Mouse (Mus musculus) embryonic facial prominence, embryonic 13.5 days (tissue): ENCODE results near the gene Dusp10. TPM values are rescaled to one million over a fixed set of nuclear protein-coding genes. Genes with fewer than 3 reads are reported as not detected.

Source experiments
- ATAC-seq: fragments of 200-750 bp; cut with Nextera tagmentation; 2 replicates; pipeline ENCODE4 v1.8.0; 2017; ENCODE audit warnings: low read depth; ENCODE audit not compliant: insufficient number of reproducible peaks, insufficient read depth, low FRiP score, low TSS enrichment
- H3K27ac ChIP-seq: fragments of 300-500 bp; sonication (generic); 2 replicates; pipeline ENCODE4 v1.5.1; 2015; ENCODE audit warnings: moderate library complexity, mild to moderate bottlenecking, inconsistent platforms
- H3K27me3 ChIP-seq: fragments of 300-500 bp; sonication (generic); 2 replicates; pipeline ENCODE4 v1.6.1; 2015; ENCODE audit warnings: mild to moderate bottlenecking, inconsistent platforms
- H3K36me3 ChIP-seq: fragments of 300-500 bp; sonication (generic); 2 replicates; pipeline ENCODE4 v1.6.1; 2015; ENCODE audit warnings: mild to moderate bottlenecking, inconsistent platforms
- H3K4me1 ChIP-seq: fragments of 300-500 bp; sonication (generic); 2 replicates; pipeline ENCODE4 v1.6.1; 2015; ENCODE audit warnings: inconsistent platforms
- H3K4me2 ChIP-seq: fragments of 300-500 bp; sonication (generic); 2 replicates; pipeline ENCODE4 v1.6.1; 2015; ENCODE audit warnings: moderate library complexity, mild to moderate bottlenecking, inconsistent platforms
- H3K4me3 ChIP-seq: fragments of 300-500 bp; sonication (generic); 2 replicates; pipeline ENCODE4 v1.5.1; 2015; ENCODE audit warnings: mild to moderate bottlenecking, inconsistent platforms
- H3K9ac ChIP-seq: fragments of 300-500 bp; sonication (generic); 2 replicates; pipeline ENCODE4 v1.6.1; 2015; ENCODE audit warnings: mild to moderate bottlenecking, inconsistent platforms
- H3K9me3 ChIP-seq: fragments of 300-500 bp; sonication (generic); 2 replicates; pipeline ENCODE4 v1.6.1; 2016; ENCODE audit warnings: inconsistent platforms
- WGBS: fragments of 180-500 bp; shearing (Covaris S2); methylation state at CpG from one replicate; pipeline ENCODE4 v1.1.7; 2015; ENCODE audit warnings: mixed read lengths; 5-methylcytosine and 5-hydroxymethylcytosine counted together
- polyA plus RNA-seq: library from polyadenylated mRNA; unstranded; fragments of >200 nt; fragmentation: Nextera tagmentation; extraction: Ambion mirVana; gene quantifications from 2 replicates; pipeline ENCODE4 v1.2.1, GENCODE M21; 2015

The Dusp10 gene
- polyA plus RNA-seq, 1 experiment from 2014 or later, result 13.1 TPM

DNA sequence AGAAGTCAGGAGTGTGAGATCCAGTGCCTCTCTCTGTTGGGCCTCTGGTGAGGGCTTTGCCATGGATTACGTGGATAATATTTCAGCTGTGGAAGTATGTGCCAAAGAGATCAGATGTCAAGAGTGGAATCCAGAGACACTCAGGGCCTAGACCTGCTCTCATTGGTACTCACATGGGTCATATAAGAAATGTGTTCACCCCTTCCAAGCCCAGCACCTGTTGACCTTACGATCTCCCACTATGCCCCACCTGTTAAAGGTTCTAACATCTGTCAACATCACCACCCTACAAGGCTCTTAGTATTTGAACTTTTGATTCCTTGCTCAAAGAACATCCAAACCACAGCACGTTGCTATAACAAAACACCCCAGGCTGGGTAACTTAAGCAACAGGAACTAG, 46.7 kb downstream of the Dusp10 start:
- WGBS, result 83% methylated on average over 3 of the region's 3 CpGs
- Histone ChIP-seq H3K4me1 (no peaks in the 10 kb centered on the region), H3K4me3 (no peak overlapping the region), H3K9me3 (no peaks in the 10 kb centered on the region), H3K27ac (no peak overlapping the region), H3K36me3 (no peaks in the 10 kb centered on the region), H3K9ac (no peak overlapping the region), H3K4me2 (no peak overlapping the region), H3K27me3 (no peaks in the 10 kb centered on the region)
- no peak for ATAC-seq

DNA sequence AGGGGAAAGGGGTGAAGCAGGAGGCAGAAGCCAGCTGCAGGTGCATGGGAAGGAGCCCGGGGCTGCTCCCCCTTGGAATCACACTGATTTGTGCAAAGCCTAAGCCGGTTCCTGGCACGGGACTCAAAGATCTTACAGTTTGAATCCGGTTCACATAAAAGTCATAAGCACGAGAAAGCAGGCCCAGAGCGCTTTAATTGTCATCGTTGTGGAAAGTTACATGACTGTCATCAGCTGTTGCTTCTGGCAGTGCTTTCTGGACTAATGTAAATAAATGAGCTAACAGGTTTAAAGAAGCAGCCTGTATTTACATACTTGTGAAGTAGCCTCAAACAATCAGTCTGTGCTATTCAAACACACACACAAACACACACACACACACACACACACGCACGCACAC, 47.3 kb downstream of the Dusp10 start:
- 77% methylated on average over 9 of the region's 9 CpGs for WGBS
- Histone ChIP-seq H3K9me3 (no peaks in the 10 kb centered on the region), H3K27ac (no peak overlapping the region), H3K27me3 (no peaks in the 10 kb centered on the region), H3K4me2 (no peak overlapping the region), H3K36me3 (no peaks in the 10 kb centered on the region), H3K4me1 (no peaks in the 10 kb centered on the region), H3K9ac (no peak overlapping the region), H3K4me3 (no peak overlapping the region)
- no peak for ATAC-seq

DNA sequence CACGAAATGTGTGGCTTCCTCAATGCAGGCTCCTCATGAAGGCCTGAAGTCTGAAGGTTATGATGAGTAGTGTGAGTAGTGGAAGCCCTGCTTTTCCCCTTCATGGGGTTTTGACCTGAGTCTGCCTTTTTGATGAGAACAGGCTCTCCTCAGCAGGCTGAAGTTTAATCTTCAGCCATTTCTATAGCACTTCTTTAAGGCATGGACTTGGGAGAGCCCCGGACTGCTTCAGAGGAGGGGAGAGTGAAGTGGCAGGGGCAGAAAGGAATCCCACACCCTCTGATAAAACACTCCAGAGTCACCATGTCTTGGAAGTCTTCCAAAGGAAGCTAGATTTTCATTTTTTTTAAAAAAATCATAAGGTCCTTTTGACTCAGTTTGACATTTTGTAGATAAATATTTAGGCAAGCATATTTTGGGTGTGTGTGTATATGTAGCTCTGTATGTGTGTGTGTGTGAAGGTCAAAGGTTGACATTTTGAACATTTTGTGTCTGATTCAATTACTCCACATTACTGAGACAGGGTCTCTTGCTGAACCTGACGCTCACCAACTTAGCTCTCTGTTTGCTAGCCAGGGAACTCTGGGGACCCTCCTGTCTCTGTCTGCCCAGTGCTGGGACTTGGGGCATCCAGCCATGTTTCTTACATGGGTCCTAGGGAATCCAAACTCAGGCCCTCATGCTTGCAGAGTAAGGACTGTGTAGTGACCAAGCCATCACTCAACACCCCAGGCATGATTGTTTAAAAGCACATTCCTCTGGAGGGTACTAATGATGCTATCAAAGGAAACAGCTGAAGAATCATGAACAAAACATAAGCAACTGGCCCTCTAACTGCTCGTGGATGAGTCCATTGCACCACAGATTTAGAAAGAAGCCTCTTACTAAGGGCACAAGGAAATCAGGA, 48.0 kb downstream of the Dusp10 start:
- ATAC-seq, result no peak; the same call in 1 of the 2 replicates
- no peaks in the 10 kb centered on the region for H3K4me1 ChIP-seq
- 70% methylated on average over 4 of the region's 4 CpGs for WGBS
- H3K4me2 ChIP-seq, result no peak overlapping the region
- H3K27ac ChIP-seq, result no peak overlapping the region
- H3K9ac ChIP-seq, result no peak overlapping the region
- no peaks in the 10 kb centered on the region for H3K27me3 ChIP-seq
- H3K9me3 ChIP-seq, result no peaks in the 10 kb centered on the region
- no peak overlapping the region for H3K4me3 ChIP-seq
- H3K36me3 ChIP-seq, result no peaks in the 10 kb centered on the region

DNA sequence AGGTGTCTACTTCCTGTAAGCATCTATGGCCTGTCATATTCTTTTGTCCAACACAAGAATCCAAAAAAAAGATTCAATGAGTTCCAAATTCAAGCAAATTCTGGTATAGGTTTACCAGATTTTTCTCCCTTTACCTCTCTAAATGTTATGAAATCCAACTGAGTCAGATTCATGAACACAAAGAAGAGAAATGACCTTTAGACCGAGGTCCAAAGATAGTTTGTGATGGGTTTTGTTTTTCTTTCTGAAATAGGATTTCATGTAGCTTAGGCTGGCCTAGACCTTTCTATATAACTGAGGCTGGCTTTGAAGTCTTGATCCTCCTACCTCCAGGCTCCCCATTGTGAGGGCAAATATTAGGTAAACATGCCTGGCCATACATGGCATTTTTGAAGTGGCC, 48.8 kb downstream of the Dusp10 start:
- Histone ChIP-seq H3K9ac (no peak overlapping the region), H3K27ac (no peak overlapping the region), H3K4me2 (no peak overlapping the region), H3K9me3 (no peaks in the 10 kb centered on the region), H3K27me3 (no peaks in the 10 kb centered on the region), H3K4me3 (no peak overlapping the region), H3K36me3 (no peaks in the 10 kb centered on the region), H3K4me1 (no peaks in the 10 kb centered on the region)
- no peak for ATAC-seq
- WGBS, result 86% methylated on average over 1 of the region's 1 CpGs

DNA sequence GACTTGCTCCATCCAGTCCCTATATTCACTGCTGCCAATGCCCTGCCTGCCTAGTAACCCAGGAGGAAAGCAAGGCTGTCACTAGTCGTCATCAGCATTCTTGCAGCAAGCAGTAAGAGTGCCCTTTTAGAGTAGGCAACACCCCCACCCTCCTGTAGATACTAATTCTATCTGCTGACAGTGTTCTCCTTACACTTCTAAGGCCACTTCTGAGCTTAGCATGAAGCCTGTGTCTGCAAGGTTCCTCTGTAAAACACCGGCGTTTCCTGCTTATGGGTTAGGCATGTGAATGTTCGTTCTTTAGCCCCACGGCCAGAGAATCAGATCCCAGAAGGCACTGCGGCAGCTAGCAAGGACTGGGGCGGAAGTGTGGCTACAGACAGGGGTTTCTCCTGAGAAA, 51.2 kb downstream of the Dusp10 start:
- no peaks in the 10 kb centered on the region for H3K9me3 ChIP-seq
- no peak for ATAC-seq
- H3K36me3 ChIP-seq, result peaks cover 7% of the 10 kb centered on the region; the same call in 1 of the 2 replicates
- no peak overlapping the region for H3K9ac ChIP-seq
- H3K27ac ChIP-seq, result no peak overlapping the region
- no peak overlapping the region for H3K4me3 ChIP-seq
- no peak overlapping the region for H3K4me2 ChIP-seq
- 79% methylated on average over 7 of the region's 7 CpGs for WGBS
- H3K27me3 ChIP-seq, result no peaks in the 10 kb centered on the region
- H3K4me1 ChIP-seq, result no peaks in the 10 kb centered on the region

DNA sequence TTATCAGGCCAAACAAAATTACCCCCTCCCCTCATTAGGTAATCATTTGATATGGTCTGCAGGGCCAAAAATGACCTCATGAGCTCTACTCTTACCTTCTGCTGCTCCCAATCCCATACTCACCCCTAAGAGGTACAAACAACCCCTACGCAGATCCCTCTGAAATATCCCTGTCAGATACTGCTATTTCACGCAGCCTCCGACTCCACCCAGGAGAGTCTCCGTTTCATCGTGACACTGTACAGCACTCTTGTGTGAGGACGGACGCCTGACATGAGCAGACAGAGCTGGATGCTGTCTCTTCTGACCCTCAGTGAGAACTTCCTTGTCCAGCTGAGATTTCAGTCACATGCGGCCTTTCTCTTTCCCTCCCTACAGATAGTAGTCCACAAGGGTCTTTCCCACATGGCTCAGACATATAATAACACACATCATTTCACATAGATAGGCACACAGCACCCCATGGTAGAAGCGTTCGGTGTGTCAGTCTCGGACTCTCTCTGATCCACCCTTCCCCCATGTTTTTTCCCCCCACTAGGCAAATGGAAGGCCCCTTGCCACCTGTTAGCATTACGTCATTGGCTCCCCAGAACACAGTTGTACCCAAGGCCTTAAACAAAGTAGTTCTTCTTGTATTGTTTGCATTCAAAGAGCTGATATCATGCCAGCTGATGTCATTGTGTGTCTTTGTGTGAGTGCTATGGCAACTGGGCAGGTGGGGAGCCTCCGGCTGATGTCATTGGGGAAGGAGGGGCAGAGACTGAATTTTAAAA, 52.7 kb downstream of the Dusp10 start:
- Histone ChIP-seq H3K4me1 (no peaks in the 10 kb centered on the region), H3K9ac (no peak overlapping the region), H3K9me3 (no peaks in the 10 kb centered on the region), H3K4me2 (no peak overlapping the region), H3K27ac (no peak overlapping the region), H3K27me3 (no peaks in the 10 kb centered on the region), H3K36me3 (peaks cover 16% of the 10 kb centered on the region), H3K4me3 (no peak overlapping the region)
- ATAC-seq, result no peak
- WGBS, result 89% methylated on average over 13 of the region's 13 CpGs

DNA sequence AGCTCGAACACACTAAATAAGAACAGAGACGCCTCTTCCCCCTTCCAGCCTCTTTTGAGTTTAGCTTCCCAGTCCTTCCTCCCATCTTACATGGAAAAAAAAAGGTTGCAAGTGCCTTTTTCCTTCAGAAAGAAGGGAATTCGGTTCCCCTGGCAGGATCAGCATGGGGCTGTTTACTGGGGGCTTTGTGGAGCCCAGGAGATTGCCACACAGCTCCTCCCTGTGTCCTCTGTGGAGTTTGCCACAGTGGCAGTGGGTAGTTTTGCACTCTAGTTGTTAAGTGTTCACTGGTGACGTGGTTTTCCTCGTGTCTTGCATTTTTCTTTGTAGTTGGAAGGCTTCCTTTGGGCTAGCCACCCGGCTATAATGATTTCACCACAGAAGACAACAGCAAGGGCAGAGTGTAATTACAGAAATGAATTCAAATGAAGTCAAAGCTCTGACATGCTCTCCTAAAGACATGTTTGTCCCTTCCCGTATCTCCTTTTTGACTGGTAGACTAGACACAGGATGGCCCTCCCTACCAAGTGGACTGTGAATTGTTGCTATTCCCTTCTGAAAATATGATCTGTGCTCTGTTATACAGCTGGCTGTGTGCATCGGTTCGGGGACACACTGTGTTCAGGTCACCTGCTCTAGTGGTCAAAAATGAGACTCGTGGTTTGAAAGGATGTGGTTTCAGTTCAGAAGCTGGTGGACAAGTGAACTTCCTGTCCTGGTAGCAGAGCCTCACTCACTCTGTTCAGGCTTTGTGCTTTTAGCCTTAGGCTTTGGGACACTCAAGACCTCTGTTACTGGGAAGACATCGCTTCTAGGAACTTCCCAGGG, 53.6 kb downstream of the Dusp10 start:
- no peak overlapping the region for H3K4me3 ChIP-seq
- peaks cover 25% of the 10 kb centered on the region for H3K36me3 ChIP-seq
- WGBS, result 65% methylated on average over 11 of the region's 11 CpGs
- H3K27me3 ChIP-seq, result no peaks in the 10 kb centered on the region
- H3K4me2 ChIP-seq, result no peak overlapping the region
- ATAC-seq, result no peak
- H3K9me3 ChIP-seq, result no peaks in the 10 kb centered on the region
- H3K9ac ChIP-seq, result no peak overlapping the region
- no peak overlapping the region for H3K27ac ChIP-seq
- H3K4me1 ChIP-seq, result no peaks in the 10 kb centered on the region

DNA sequence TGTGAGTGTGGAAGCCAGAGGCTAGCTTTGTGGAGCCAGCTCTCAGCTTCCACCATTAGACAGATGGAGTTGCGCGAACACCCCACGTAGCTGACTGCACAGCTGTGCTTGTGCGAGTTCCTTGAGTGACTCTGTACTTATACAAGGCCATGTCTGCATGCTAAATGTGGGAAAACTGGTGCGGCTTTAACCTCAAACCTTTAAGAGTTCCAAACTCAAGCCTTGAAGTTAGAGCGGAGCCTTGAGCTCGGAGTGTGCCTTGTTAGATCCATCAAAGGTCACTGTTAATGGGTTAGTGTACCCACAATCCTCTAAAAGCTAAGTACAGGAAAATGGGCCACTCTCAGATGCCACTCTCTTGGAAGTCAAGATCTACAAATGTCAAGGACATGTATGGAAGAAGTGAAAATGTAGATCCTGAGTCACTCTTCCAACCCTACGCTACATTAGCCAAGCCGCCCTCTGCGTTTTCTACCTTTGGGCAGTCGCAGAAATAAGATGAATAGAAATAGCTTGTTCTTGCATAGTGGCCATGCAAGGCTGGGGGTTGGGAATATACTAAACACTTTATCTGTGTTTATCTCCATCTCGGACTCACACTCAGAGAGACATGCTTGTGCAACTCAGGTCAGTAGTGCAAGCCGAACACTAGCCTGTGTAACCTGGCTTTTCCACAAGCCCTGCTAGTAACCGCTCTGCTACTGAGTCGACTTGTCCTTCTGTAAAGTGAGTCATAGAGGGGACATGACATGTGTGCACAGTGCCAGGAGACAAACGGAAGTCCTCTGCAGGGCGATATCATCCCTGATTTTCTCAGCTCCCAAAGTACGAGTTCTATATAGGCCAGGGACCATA, 54.8 kb downstream of the Dusp10 start:
- Histone ChIP-seq H3K4me2 (no peak overlapping the region), H3K9ac (no peak overlapping the region), H3K27ac (no peak overlapping the region), H3K9me3 (no peaks in the 10 kb centered on the region), H3K27me3 (no peaks in the 10 kb centered on the region), H3K4me3 (no peak overlapping the region), H3K36me3 (peaks cover 32% of the 10 kb centered on the region), H3K4me1 (no peaks in the 10 kb centered on the region)
- ATAC-seq, result no peak
- 94% methylated on average over 18 of the region's 18 CpGs for WGBS

DNA sequence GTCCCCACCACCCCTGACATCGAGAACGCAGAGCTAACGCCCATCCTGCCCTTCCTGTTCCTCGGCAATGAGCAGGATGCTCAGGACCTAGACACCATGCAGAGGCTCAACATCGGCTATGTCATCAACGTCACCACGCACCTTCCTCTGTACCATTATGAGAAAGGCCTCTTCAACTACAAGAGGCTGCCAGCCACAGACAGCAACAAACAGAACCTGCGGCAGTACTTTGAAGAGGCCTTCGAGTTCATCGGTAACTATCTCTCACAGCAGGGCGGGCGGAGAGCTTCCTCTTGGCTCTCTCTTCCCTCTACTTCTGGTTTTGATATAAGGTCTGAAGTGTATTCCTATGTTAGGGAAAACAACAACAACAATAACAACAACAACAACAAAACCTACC, 55.9 kb downstream of the Dusp10 start:
- no peak for ATAC-seq
- no peaks in the 10 kb centered on the region for H3K27me3 ChIP-seq
- no peak overlapping the region for H3K4me3 ChIP-seq
- no peak overlapping the region for H3K27ac ChIP-seq
- H3K4me1 ChIP-seq, result no peaks in the 10 kb centered on the region
- no peak overlapping the region for H3K4me2 ChIP-seq
- no peak overlapping the region for H3K9ac ChIP-seq
- peaks cover 42% of the 10 kb centered on the region for H3K36me3 ChIP-seq
- no peaks in the 10 kb centered on the region for H3K9me3 ChIP-seq
- 94% methylated on average over 12 of the region's 12 CpGs for WGBS

DNA sequence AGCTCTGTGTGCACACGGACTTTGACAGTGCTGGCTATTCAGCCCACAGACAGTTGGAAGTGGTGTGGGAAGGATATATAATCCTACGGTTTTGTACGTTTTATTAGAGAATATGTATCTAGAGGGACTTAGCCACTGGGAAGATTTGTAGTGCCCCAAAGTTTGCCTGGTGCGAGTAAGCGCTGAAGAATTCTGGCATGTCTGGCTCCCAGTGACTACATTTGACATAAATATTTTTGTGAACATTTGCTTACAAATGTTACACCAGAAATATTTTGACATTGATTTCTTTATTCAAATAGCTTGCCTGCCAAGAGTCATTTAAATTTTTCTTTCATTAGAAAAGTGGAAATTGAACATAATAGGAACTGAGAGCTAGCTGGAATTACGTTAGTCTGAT, 63.0 kb downstream of the Dusp10 start:
- 61% methylated on average over 6 of the region's 6 CpGs for WGBS
- peaks cover 31% of the 10 kb centered on the region for H3K36me3 ChIP-seq
- H3K4me1 ChIP-seq, result peaks cover 13% of the 10 kb centered on the region
- no peaks in the 10 kb centered on the region for H3K9me3 ChIP-seq
- no peak overlapping the region for H3K4me3 ChIP-seq
- ATAC-seq, result no peak
- H3K27ac ChIP-seq, result no peak overlapping the region
- H3K4me2 ChIP-seq, result no peak overlapping the region
- H3K27me3 ChIP-seq, result no peaks in the 10 kb centered on the region
- H3K9ac ChIP-seq, result no peak overlapping the region

DNA sequence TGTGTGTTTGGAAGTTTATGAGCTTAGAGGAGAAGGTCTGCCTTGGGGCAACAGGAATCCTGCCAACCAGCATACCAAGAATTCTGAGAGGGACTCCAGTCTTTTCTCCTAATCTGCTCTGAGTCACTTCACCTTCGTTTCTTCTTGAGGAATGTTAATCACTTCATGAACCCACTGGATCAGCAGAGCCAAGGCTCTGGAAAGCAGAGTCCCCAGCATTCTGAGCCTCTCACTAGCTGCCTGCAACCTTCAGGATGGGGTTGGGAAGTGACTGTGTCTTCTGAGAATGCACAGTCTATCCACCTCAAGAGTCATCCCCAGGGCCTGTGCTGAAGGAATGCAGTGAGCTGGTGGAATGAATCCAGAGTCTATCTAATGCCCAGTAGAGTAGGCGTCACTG, 63.7 kb downstream of the Dusp10 start:
- H3K4me1 ChIP-seq, result peaks cover 13% of the 10 kb centered on the region
- H3K4me2 ChIP-seq, result no peak overlapping the region
- H3K27ac ChIP-seq, result peak overlapping the region; percentile 19
- no peak overlapping the region for H3K4me3 ChIP-seq
- no peaks in the 10 kb centered on the region for H3K27me3 ChIP-seq
- H3K9ac ChIP-seq, result no peak overlapping the region
- ATAC-seq, result no peak
- H3K36me3 ChIP-seq, result peaks cover 24% of the 10 kb centered on the region
- H3K9me3 ChIP-seq, result no peaks in the 10 kb centered on the region
- WGBS, result 34% methylated on average over 2 of the region's 2 CpGs
